Mouse (Mus musculus) frontal cortex, postnatal 36 days (tissue): Measurements from ENCODE around the gene Ccdc32.
"Not testable (repeated sequence)": the region's sequence is repeated elsewhere in the genome, so short reads cannot be mapped to it uniquely, and the experiment has no call there.

Experiments
- DNase-seq, 2 experiments: peaks; one replicate each; pipeline ENCODE4 v3.0.0; 2022; ENCODE audit warnings: low spot score in 2 of 2

Gene Ccdc32

GRCm38 (mm10) chr2:119028941-119029551, at the start of gene Ccdc32:
Ccdc32 (minus strand) TSS chr2:119029393.
- peak; percentile 89 to 99 for DNase-seq

- DNase-seq: no peak
Observed at GRCm38 (mm10) chr2:119072397-119072796, 43.2 kb upstream of the Ccdc32 start.

- no peak for DNase-seq
Observed at GRCm38 (mm10) chr2:119060139-119060538, 30.9 kb upstream of the Ccdc32 start.

GRCm38 (mm10) chr2:119050132-119050650, 21.0 kb upstream of the Ccdc32 start:
- DNase-seq: no peak

- no peak for DNase-seq
Observed at GRCm38 (mm10) chr2:119047849-119048248, 18.7 kb upstream of the Ccdc32 start.

- peak; percentile 99 for DNase-seq
Observed at GRCm38 (mm10) chr2:119046649-119047611, 17.7 kb upstream of the Ccdc32 start, which contains the start of gene Knl1. Knl1 (plus strand) TSS chr2:119047119.

- no peak for DNase-seq
Observed at GRCm38 (mm10) chr2:119045163-119045562, 16.0 kb upstream of the Ccdc32 start.

- DNase-seq: peak in 1 of 2 experiments; percentile 49
Observed at GRCm38 (mm10) chr2:119040882-119041281, 11.7 kb upstream of the Ccdc32 start.

GRCm38 (mm10) chr2:119035397-119035745, 6.2 kb upstream of the Ccdc32 start:
- no peak for DNase-seq

- peak; percentile 91 to 96 for DNase-seq
Observed at GRCm38 (mm10) chr2:119034656-119035396, 5.6 kb upstream of the Ccdc32 start, which contains the start of gene Rpusd2. Rpusd2 (plus strand) TSS chr2:119034790.

- no peak for DNase-seq
Observed at GRCm38 (mm10) chr2:119032191-119032590, 3.0 kb upstream of the Ccdc32 start.

GRCm38 (mm10) chr2:119026951-119027350, 2.2 kb downstream of the Ccdc32 start:
- DNase-seq: no peak

GRCm38 (mm10) chr2:119025239-119025616, 4.0 kb downstream of the Ccdc32 start:
- DNase-seq: no peak

GRCm38 (mm10) chr2:119024536-119025238, 4.5 kb downstream of the Ccdc32 start:
- DNase-seq: no peak

GRCm38 (mm10) chr2:119023154-119023660, 6.0 kb downstream of the Ccdc32 start:
- DNase-seq: no peak

GRCm38 (mm10) chr2:119019538-119019937, 9.7 kb downstream of the Ccdc32 start:
- no peak for DNase-seq

- no peak for DNase-seq
Observed at GRCm38 (mm10) chr2:119019131-119019530, 10.1 kb downstream of the Ccdc32 start.

- DNase-seq: no peak
Observed at GRCm38 (mm10) chr2:119018391-119019122, 10.6 kb downstream of the Ccdc32 start.

- no peak for DNase-seq
Observed at GRCm38 (mm10) chr2:119017647-119018046, 11.5 kb downstream of the Ccdc32 start.

GRCm38 (mm10) chr2:119016312-119016711, 12.9 kb downstream of the Ccdc32 start:
- DNase-seq: not testable (repeated sequence)
